Mouse (Mus musculus) heart, postnatal 36 days (tissue): ENCODE data around the gene Ccnt2. TPM values are rescaled to one million over a fixed set of nuclear protein-coding genes. Genes with fewer than 3 reads are reported as not detected.
A peak's percentile ranks its signal among the peaks of the same experiment; 100 is the strongest.
"Not testable (repeated sequence)": the region's sequence is repeated elsewhere in the genome, so short reads cannot be mapped to it uniquely, and the experiment has no call there.

Experiments
- DNase-seq, 2 experiments: peaks; one replicate each; pipeline ENCODE4 v3.0.0; 2021 to 2022
- intact Hi-C: fragments of 180-260 bp; cut with DNase I; formaldehyde crosslinking; loops from one replicate; pipeline ENCODE4 v1.15.1; 2025
- total RNA-seq, 2 experiments: library from RNA; stranded (reverse); gene quantifications; 2 replicates each; pipeline ENCODE4 v1.2.3; 2021

Gene Ccnt2
- 10 to 100 TPM; 20.9 to 26.6 TPM for total RNA-seq

DNA sequence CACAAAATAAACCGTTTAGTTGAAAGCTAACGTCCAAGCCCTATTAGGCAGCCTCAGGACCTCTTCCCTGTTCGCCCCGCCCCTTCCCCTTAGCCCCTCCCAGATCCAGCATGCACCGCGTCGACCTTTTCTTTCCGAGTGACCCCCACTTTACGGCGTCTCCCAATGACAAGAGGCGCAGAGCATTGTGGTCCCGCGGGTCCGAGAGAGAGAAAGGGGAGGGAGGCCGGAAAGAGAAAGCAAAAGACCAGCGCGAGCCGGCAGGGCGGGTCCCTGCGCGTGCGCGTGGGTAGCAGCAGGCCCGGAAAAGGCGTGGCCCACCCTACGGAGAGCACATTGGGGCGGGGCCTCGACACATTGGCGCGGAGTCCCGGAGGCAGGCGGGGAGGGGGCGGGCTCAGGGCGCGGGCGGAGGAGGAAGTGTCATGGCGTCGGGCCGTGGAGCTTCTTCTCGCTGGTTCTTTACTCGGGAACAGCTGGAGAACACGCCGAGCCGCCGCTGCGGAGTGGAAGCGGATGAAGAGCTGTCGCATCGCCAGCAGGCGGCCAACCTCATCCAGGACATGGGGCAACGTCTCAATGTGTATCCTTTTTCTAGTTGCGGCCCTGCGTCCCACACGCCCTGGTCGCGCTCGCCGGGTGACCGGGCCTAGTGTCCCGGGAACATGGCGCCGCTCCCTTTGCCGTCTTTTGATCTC lies at the start of gene Ccnt2:
Gene Ccnt2, plus strand, starts transcription at position 362 of the 698 bp plus-strand sequence.
- intact Hi-C loops, result loop anchor here (2.0 to 10.0 kb wide), 5 partner anchors 93 to 641 kb away; partner anchors contain the start of genes Dars, Mgat5, Rab3gap1 and Ubxn4
- DNase-seq, result peak; percentile 98 to 99

DNA sequence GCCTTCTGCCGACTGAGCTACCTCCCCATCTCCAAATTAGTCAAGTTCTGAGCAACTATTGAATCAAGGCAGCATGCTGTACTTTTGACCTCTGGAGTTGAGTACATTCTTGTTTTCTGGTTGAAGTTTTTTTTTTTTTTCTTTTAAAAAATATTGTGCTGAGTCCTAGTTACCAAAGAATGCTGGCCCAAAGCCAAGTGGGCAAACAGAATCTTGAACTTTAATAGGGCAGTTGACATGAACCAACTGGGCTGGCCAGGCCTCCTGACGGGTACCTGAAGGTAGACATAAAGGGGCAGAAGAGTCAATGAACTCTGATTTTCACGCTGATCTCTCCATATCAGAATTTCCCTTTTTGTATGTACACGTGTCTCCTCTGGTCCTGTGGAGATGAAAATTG lies 44.9 kb upstream of the Ccnt2 start, which contains the start of gene Acmsd:
Gene Acmsd, plus strand, starts transcription at position 318 of the 400 bp plus-strand sequence.
- intact Hi-C loops, result no loop called here
- no peak for DNase-seq

DNA sequence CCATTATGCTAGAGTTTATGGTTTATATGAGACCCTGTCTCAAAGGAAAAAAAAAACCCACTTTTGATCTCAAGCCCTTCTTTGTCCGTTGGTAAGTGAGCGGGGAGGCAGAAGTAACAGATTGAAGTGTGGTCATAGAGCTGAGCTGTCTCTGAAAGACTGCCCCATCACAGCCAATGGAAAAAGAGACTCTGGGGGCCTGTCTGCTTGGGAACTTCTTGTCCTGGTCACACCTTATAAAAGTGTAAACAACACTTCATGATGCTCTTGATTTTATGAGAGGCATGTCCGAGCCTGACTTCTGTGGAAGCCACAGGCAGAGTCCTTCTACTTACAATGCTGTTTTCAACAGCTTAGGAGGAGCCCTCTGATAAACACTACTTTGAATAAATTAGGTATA lies 42.9 kb upstream of the Ccnt2 start:
- no peak for DNase-seq
- intact Hi-C loops, result no loop called here

DNA sequence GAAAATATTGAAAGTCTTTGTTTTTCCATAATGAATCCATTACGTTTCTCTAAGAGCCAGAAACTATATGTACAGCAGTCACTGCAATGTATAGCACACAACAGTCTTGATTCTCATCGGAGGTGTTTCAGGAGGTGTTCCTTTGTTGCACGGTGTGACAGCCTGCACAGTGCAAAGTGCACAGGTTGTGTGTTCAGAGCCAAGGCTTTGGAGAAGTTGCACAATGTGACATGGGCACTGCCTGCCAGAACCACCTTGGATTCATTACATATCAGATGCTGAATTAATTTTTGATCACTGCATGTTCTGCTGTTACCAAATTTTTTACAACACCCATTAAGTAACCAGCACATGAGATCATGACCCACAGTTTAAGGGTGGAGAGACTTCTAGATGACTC lies 41.5 kb upstream of the Ccnt2 start:
- no peak for DNase-seq
- intact Hi-C loops, result no loop called here

DNA sequence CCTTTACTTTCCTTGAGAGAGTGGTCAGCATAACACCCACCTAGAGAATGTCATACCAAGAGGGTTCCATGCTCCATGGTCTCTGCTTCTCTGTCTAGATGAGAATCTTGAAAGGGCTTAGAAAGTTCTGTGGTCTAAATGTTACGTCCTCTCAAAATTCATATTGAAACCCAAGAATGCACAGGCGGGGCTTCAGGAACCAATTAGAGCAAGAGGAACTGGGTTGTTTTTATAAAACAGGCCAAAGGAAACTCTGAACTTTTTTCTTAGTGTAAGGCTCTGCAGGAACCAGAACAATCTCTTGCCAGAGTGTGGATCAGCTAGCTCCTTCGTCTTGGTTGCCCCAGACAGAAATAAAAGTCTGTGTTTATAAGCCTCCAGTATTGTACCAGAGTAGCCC lies 41.1 kb upstream of the Ccnt2 start:
- intact Hi-C loops, result no loop called here
- DNase-seq, result no peak

DNA sequence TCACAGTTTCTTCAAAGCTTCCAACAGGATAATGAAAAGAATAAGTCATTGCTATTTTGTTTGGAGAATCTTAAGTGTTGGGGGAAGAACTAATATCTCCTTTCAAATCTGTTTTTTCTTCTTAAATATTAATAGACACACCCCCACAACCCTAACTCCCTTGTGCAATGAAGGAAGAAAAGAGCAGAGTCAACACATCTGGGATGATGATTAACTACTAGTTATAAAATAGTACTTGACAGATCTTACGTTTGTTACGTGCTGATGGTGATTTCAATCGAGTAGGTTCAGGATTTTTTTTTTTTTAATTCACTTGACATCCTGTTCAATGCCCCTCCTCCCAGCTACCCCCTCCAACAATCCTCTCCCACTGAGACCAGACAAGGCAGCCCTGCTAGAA lies 38.6 kb upstream of the Ccnt2 start:
- DNase-seq, result no peak
- intact Hi-C loops, result no loop called here

DNA sequence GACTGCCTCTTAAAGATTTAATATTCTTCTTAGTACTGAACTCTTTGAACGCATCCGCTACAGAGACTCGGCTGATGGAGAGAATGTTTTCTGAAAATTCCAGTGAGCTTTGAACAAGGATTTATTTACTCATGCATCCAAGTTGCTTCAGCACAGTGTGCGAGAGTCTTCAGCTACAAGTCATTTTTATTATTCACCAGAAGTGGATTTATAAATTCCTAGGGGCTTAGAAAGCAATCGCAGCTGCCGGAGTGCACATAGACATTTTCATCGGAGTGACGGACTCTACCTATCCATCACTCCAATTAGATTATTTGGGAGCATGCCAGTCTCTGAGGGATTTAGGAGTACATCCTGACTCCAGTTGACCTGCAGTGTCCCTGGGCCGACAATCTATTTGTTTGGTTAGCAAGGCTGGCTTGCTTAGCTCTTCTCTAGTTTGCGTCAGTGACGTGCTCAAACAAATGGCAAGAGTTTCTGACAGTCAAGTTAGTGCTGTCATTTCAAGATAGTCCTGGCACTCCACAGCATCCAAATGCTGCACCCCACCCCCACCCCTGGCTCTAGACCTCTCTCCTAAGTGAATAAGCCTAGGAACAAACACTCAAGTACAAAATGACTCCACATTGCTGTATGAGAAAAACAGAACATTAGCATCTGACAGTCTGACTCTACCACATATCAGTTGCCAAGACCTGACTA lies 23.4 kb upstream of the Ccnt2 start:
- intact Hi-C loops, result no loop called here
- no peak for DNase-seq

DNA sequence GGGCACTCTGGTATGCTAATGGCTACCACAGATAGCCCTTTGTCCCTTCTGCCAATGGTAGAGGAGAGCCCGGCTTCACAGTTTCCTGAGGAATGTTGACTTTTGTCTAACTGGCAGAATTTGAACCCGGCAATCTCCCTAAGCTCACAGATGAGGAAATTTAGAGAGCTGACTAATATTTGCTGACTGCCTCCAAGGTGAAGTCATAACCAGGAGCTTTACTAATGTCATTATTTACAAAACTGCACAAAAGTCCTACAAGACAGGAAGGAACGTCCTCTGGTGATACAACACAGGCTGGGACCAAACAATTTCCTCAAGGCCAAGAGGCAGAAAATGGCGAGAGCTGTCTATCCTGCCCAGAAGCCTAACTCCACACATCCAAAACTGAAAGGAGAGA lies 18.2 kb upstream of the Ccnt2 start:
- intact Hi-C loops, result no loop called here
- no peak for DNase-seq

DNA sequence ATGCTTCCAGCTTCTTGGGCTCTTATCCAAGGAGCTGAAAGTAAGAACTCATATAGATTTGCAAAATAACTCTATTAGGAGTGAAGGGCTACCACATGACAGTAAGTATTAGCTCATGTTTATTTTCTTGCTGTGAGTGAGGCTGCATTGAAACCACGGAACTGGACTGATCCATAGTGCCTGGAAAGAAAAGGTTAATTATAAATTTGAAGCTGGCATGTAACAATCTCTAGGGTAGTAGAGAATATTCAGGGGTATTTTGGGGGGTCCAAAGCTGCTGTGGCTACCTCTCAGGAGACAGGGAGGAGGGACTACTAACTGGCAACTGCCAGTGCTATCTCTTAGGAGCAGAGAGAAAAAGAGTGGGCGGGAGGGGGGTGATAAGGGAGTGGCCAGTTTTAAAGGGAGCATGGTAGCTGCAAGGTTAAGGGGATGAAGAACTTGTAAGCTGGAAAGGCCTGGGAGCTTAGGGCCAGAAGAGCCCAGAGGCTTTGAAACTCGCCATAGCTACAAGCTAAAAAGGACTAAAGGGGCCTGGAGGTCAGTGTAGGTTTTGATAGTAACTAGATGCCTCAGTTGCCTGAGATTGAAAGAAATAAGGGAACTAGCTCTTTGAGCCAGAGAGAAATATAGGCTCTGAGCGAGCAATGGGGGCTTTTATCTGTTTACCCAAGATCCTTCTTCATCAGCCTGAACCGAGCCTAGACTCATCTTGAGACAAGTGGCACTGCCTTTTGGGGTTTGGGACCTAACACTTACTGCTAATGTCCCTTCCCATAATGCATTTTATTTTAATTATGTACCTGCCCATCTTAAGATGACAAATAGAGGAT lies 17.4 kb upstream of the Ccnt2 start:
- no peak for DNase-seq
- intact Hi-C loops, result no loop called here

DNA sequence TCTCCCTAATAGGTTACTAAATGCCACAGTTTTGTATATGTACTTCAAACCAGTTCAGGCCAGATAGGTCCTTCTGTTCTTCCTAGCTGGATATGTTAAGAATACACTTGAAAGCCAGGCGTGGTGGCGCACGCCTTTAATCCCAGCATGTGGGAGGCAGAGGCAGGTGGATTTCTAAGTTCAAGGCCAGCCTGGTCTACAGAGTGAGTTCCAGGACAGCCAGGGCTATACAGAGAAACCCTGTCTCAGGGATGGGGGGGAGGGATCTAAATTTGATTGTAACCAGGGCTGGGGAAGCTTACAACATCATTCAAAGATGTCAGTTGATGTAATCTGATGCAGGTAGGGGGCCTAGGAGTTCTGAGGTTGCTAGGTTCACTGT lies 16.8 kb upstream of the Ccnt2 start:
- DNase-seq, intact Hi-C loops: not testable (repeated sequence)

DNA sequence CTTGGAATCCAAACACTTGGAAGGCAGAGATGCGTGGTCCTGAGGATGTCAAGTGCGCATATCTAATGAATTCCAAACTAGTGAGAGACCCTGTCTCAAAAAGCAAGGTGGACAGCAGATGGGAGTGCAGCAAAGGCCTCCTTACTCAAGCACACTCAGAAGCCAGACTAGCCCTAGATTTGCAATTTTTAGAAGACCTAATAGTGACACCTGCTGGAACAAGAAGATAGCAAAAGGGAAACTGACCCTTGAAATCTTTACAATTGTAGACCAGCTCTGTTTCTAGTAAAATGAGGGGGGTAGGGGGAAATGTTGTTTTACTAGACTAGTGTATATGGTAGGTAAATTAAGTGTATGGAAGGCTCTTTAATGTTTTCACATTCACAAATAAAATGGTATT lies 8.5 kb upstream of the Ccnt2 start:
- intact Hi-C loops, result loop anchor here (1.0 to 5.0 kb wide), 2 partner anchors 68 to 265 kb away; no protein-coding TSS in a partner anchor
- no peak for DNase-seq

DNA sequence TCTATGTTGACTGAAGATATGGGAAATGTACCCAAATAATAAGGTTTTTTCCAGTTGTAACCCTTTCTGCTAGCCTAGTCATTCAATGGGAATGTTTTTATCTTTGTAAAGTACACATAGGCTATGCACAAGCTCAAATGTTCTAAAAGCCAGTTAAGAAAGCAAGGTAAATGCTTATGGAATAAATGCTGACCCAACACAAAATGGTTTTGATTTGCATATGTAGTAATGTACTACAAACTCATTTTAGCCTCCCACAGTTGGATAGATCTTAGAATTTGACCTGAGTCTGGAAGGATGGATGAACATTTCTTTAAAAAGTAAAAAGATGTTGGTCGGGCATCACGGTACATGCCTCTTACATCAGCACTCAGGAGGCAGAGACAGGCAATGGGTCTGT lies 7.2 kb upstream of the Ccnt2 start:
- no peak for DNase-seq
- intact Hi-C loops, result loop anchor here (5.0 kb wide), 1 partner anchor 69 kb away; no protein-coding TSS in a partner anchor

DNA sequence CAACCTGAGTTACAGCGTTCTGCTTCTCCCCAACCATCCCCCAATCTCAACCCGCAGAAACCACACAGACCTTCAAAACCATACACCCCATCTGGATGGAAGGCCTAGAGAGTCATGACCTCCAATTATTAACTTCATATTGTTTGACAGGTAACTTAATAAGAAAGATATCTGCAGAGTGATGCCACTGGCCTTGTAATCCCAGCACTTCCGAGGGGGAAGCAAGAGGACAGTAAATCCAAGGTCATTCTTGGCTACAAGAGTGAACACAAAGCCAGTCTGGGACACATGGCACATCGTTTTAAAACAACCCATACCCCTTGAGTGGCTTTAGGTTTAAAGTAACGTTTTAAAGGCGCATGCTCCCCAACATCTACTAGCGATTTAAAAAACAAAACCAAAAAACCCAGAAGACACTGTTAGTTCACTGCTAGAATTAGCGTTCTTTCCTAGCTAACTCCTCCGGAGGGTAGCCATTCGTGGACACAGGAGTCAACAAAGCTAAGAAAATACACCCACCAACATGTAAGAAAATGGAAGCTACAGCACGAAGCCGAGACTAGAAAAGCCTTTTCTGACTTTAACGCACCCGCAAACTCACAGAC lies 664 bp upstream of the Ccnt2 start:
- DNase-seq, result no peak
- intact Hi-C loops, result loop anchor here (2.0 to 10.0 kb wide), 5 partner anchors 94 to 642 kb away; partner anchors contain the start of genes Dars, Mgat5, Rab3gap1 and Ubxn4

DNA sequence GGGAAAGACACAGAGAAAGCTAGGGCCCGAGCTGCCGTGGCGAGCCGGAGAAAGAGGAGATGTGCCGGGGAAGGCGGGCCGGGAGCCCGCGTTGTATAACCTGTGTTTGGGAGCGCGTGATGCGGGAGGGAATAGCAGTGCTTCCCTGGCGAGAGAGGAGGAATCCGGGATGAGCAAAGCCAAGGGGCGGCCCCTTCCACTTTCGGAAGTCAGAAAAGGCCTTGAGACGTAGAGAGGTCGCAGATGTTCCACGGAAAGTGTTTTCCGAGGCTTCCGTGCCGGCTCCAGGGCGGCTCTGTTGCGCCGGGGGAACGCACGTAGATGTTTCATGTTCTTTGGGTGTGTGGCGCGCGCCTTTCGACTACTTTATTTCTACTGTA lies 527 bp downstream of the Ccnt2 start:
- intact Hi-C loops, result loop anchor here (5.0 to 10.0 kb wide), 4 partner anchors 93 to 640 kb away; partner anchors contain the start of genes Dars, Mgat5, Rab3gap1 and Ubxn4
- no peak for DNase-seq

DNA sequence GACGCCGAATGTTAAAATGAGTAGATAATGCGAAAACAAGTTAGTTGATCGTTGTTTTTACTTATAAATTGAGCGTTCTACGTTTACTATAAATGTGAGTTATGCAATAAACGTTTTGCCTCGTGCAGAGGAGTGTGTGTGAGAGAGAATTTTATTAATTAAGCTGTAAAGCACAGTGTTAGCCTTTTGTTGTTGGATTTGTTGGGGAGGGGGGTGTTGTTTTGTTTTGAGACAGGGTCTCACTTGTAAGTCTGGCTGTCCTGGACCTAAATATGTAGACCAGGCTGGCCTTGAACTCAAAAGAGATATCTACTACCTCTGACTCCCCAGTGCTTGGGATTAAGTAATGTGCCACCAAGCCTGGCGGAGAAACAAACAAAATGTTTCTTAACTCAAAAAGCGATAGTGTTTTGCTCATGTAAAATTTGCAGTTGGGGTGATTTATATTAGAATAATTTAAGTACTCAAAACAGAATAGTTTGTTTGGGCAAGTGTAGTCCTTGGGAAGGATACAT lies 1.3 kb downstream of the Ccnt2 start:
- intact Hi-C loops, result loop anchor here (10.0 kb wide), 2 partner anchors 570 to 640 kb away; partner anchors contain the start of genes Dars and Mgat5
- no peak for DNase-seq

DNA sequence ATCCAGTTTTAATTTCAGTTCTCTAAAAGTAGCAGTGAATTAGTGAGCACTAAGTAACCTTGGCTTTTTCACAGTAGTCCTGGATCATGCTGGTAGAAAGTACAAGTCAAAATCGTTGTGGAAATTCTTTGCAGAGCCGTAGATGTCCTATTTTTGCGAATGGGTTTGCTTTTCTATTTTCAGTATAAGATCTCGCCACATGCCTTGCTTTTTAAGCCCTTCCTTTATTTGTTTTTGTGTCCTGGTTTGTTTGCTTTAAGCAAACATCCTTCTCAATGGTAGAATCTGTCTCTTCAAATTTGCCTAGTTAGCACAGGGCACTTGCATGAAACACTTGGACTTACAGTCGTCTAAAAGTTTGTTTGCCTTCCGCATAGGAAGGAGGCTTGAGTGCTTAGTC lies 2.3 kb downstream of the Ccnt2 start:
- no peak for DNase-seq
- intact Hi-C loops, result loop anchor here (10.0 kb wide), 2 partner anchors 571 to 639 kb away; partner anchors contain the start of genes Dars and Mgat5

DNA sequence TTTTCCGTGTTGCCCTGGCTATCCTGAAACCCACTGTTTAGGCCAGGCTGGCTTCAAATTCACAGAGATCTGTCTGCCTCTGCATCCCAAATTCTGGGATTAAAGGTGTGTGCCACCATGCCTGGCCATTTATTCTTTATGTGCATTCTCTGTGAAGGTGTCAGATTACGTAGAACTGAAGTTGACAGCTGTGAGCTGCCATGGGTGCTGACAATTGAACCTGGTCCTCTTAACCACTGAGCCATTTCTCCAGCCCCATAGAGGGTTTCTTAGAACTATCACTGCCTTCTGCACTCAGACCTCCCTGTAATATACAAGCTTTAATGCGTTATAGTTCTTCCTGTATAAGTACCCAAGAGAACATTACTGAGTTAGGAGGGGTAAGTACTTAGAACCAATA lies 4.6 kb downstream of the Ccnt2 start:
- intact Hi-C loops, result loop anchor here (10.0 kb wide), 2 partner anchors 574 to 636 kb away; partner anchors contain the start of genes Dars and Mgat5

DNA sequence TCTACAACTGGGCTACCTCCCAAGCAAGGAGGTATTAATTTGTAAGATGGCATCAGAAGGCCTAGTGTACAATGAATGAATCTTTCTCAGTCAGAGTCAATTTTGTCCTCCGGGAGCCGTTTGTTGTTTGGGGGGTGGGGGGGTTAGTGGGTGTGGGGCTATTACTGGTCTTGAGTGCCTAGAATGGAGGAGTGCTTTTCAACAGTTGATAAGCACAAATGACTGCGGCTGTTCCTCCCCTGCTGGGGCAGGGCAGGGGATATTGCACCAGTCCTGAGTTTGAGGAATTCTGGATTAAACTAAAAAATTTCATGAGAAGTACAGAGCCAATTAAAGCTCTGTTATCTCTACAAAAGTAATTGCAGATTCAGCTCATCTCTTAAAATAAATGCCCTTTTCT lies 6.2 kb downstream of the Ccnt2 start:
- DNase-seq, result no peak

More for the DNA sequence above, 4.6 kb downstream of the Ccnt2 start:
- DNase-seq, result no peak

DNA sequence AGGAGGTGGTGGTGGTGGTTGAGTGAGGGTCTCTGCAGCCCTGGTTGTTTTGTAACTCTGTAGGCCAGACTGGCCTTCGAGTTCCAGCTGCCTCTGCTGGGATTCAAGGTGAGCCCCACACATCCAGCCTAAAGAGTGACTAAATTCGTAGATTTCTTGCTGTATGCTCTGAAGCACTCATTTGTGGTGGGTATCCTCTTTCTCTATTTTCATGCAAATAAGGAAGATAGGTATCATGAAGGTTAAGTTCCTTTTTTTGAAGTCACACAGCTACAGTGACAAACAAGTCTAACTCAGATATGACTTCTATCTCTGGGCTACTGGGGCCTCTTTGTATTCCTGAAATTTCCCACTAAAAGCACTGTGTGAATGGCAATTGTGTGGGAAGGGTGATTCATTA lies 6.9 kb downstream of the Ccnt2 start:
- intact Hi-C loops, result no loop called here
- DNase-seq, result no peak

More for the DNA sequence above, 6.2 kb downstream of the Ccnt2 start:
- intact Hi-C loops, result no loop called here

DNA sequence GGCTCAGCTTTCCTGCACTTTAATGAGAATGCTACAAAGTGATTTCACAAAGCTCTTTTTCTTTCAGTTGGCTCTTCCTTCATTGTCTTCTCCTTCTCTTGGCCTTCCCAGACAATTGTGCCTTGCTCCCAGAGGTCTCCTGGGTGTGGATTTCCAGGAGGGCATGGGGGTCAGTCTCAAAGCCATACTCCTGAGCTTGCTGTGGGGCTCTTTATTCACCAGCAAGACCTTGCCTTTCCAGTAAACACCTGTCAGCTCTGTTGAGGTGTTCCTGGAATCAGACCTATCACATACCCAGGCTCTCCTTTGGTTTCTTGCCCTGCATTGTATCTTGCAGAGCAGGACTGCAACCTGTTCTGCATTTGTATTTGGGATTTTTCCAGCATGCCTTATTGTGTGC lies 9.9 kb downstream of the Ccnt2 start:
- DNase-seq, result no peak
- intact Hi-C loops, result no loop called here
